Mouse (Mus musculus): ENCODE data around the gene Hoxa5.

DNA sequence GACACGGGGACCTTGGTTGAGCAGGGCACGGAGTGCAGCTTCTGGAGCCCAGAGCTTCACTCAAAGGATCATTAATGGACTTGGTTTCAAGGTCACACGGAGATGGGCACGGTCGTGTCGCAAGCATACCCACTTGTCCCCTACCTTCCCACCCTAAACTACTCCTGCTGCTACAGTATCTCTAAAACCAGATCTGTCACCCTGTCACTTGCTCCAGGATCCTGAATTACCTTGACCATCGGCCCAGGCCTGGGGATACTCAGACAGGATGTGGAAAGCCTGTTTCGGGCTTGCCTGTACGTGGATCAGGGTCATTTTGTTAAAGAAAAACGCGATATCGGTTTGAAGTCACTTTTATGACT, 5.3 kb upstream of the Hoxa5 start:
- TF ChIP-seq ZMIZ1 (IDR thresholded peaks at IDR 0.05; ENCODE audit: low read depth, low read length) (no peak), POLR2AphosphoS2 (IDR thresholded peaks at IDR 0.05; ENCODE audit: low read depth, low read length) (no peak), CHD2 (IDR thresholded peaks at IDR 0.05; ENCODE audit: low read length) (no peak), CTCF (conservative IDR thresholded peaks at IDR 0.05 in 1 of 2, IDR thresholded peaks at IDR 0.05 in 1 of 2; ENCODE audit: low read depth in 2 of 2, low read length in 2 of 2) (no peak), POLR2A (IDR thresholded peaks at IDR 0.05; ENCODE audit: low read depth, low read length) (no peak), MAX (IDR thresholded peaks at IDR 0.05; ENCODE audit: low read length) (no peak), HCFC1 (IDR thresholded peaks at IDR 0.05; ENCODE audit: low read depth, low read length) (no peak), EP300 (IDR thresholded peaks at IDR 0.05; ENCODE audit: low read length) (no peak), MAFK (IDR thresholded peaks at IDR 0.05; ENCODE audit: insufficient replicate concordance, low read length) (no peak), IRF4 (IDR thresholded peaks at IDR 0.05; ENCODE audit: low read depth, low read length) (no peak), KAT2A (IDR thresholded peaks at IDR 0.05; ENCODE audit: insufficient replicate concordance, low read length) (no peak)
